Mouse (Mus musculus): Measurements from ENCODE around the gene Slc31a1. TPM values are rescaled to one million over a fixed set of nuclear protein-coding genes. Genes with fewer than 3 reads are reported as not detected.
A peak's percentile ranks its signal among the peaks of the same experiment; 100 is the strongest.

Gene Slc31a1
- total and polyA plus RNA-seq, 3 experiments, result 20.6 to 46.5 (median 37.5) TPM

DNA sequence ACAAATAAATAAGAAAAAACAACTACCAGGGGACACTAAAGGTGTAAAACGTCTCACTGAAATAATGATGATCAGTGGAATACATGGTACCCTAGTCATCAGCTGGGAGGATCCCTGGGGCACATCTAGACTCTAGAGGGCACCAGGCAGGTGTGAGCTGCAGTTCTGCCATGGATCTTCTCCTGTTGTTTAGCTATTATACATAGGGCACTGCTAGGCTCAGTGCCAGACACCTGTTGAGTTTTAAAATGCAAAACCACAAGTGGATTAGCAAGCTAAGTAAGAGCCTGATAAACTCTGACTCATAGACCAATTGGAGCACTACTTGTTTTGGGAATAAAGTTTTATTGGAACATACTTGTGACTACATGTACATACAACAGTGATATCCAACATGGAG lies 42.2 kb upstream of the Slc31a1 start:
- no peaks in the 10 kb centered on the region for H3K27me3 ChIP-seq (ENCODE audit: control insufficient read depth in 1 of 2, insufficient read depth in 2 of 2, low read length in 2 of 2)
- H3K27ac ChIP-seq (ENCODE audit: control insufficient read depth, low read depth, low read length), result no peak overlapping the region
- no peak overlapping the region for H3K4me3 ChIP-seq (ENCODE audit: control insufficient read depth in 1 of 2, insufficient read depth in 1 of 2, low read depth in 2 of 2, low read length in 2 of 2)
- no peaks in the 10 kb centered on the region for H3K79me2 ChIP-seq (ENCODE audit: control insufficient read depth, insufficient read depth, low read length, poor library complexity)
- H3K36me3 ChIP-seq (ENCODE audit: control insufficient read depth in 1 of 2, insufficient read depth in 2 of 2, low read length in 2 of 2), result peaks cover 6 to 7% of the 10 kb centered on the region in 2 experiments
- no peaks in the 10 kb centered on the region for H3K9me3 ChIP-seq (replicated peaks; ENCODE audit: insufficient read depth, low read length)
- no peak for TF ChIP-seq MXI1 (IDR thresholded peaks at IDR 0.05; ENCODE audit: low read depth, low read length)
- TF ChIP-seq ETS1 (IDR thresholded peaks at IDR 0.05; ENCODE audit: low read depth, low read length), result 0 out of 2 replicates have a peak, but pooled peaks have one; percentile 43
- H3K4me1 ChIP-seq (ENCODE audit: control insufficient read depth in 1 of 2, insufficient read depth in 2 of 2, low read length in 2 of 2), result no peaks in the 10 kb centered on the region
- no peak overlapping the region for H3K9ac ChIP-seq (ENCODE audit: control insufficient read depth, low read depth, low read length, poor library complexity, severe bottlenecking)
- peak; percentile 41 for DNase-seq (ENCODE audit: low read depth, low spot score)

DNA sequence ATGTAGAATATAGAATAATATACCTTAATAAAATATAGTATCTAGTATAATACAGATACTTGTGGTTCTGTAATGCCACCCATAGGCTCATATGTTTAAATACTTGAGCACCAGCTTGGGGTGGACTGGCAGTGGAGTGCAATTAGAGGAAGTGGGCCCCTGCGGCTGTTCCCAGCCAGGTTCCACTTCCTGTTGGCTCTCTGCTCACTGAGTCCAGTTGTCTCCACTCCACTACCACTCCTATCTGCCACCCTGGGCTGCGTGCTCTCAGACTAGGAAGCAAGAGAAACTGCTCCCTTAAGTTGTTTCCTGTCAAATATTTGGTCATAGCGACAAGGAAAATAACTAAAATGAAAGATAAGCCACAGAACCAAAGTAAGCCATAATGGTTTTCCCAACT lies 37.8 kb upstream of the Slc31a1 start:
- no peak for TF ChIP-seq HCFC1 (IDR thresholded peaks at IDR 0.05; ENCODE audit: low read depth, low read length)
- TF ChIP-seq ZMIZ1 (IDR thresholded peaks at IDR 0.05; ENCODE audit: low read depth, low read length), result no peak
- no peak for TF ChIP-seq UBTF (IDR thresholded peaks at IDR 0.05; ENCODE audit: borderline replicate concordance, insufficient read depth, low read depth, low read length)
- no peak for TF ChIP-seq GATA1 (IDR thresholded peaks at IDR 0.05; ENCODE audit: low read depth, low read length)
- TF ChIP-seq RCOR1 (IDR thresholded peaks at IDR 0.05; ENCODE audit: low read depth, low read length), result no peak
- no peak for TF ChIP-seq MXI1 (IDR thresholded peaks at IDR 0.05; ENCODE audit: low read depth, low read length)
- no peak for TF ChIP-seq MAZ (IDR thresholded peaks at IDR 0.05; ENCODE audit: low read depth, low read length)
- no peak for TF ChIP-seq ZKSCAN1 (IDR thresholded peaks at IDR 0.05; ENCODE audit: low read depth, low read length)
- no peak for TF ChIP-seq TAL1 (IDR thresholded peaks at IDR 0.05; ENCODE audit: low read length)
- TF ChIP-seq RAD21 (IDR thresholded peaks at IDR 0.05; ENCODE audit: low read depth, low read length), result no peak
- TF ChIP-seq TCF12 (IDR thresholded peaks at IDR 0.05; ENCODE audit: low read depth, low read length), result no peak
- no peak for TF ChIP-seq POLR2AphosphoS2 (IDR thresholded peaks at IDR 0.05; ENCODE audit: low read length)
- TF ChIP-seq JUND (IDR thresholded peaks at IDR 0.05; ENCODE audit: low read depth, low read length), result no peak
- no peak for TF ChIP-seq POLR2AphosphoS5 (IDR thresholded peaks at IDR 0.05; ENCODE audit: borderline replicate concordance, low read depth, low read length)
- TF ChIP-seq KAT2A (conservative IDR thresholded peaks at IDR 0.05; ENCODE audit: low read depth, low read length), result no peak
- peak; percentile 34 for DNase-seq (ENCODE audit: low read depth, low spot score)
- Histone ChIP-seq H3K4me3 (ENCODE audit: control insufficient read depth in 1 of 2, insufficient read depth in 1 of 2, low read depth in 2 of 2, low read length in 2 of 2) (no peak overlapping the region), H3K27me3 (ENCODE audit: control insufficient read depth in 1 of 2, insufficient read depth in 2 of 2, low read length in 2 of 2) (no peaks in the 10 kb centered on the region), H3K79me2 (ENCODE audit: control insufficient read depth, insufficient read depth, low read length, poor library complexity) (no peaks in the 10 kb centered on the region), H3K27ac (ENCODE audit: control insufficient read depth, low read depth, low read length) (no peak overlapping the region), H3K4me1 (ENCODE audit: control insufficient read depth in 1 of 2, insufficient read depth in 2 of 2, low read length in 2 of 2) (no peaks in the 10 kb centered on the region), H3K36me3 (ENCODE audit: control insufficient read depth in 1 of 2, insufficient read depth in 2 of 2, low read length in 2 of 2) (peaks cover 5 to 11% of the 10 kb centered on the region in 2 experiments), H3K9me3 (replicated peaks; ENCODE audit: insufficient read depth, low read length) (no peaks in the 10 kb centered on the region), H3K9ac (ENCODE audit: control insufficient read depth, low read depth, low read length, poor library complexity, severe bottlenecking) (no peak overlapping the region)
